Mouse (Mus musculus) heart, embryonic 14.5 days (tissue): ENCODE results near the gene Spdye4c. TPM values are rescaled to one million over a fixed set of nuclear protein-coding genes. Genes with fewer than 3 reads are reported as not detected.

ENCODE experiments used
- ATAC-seq: fragments of 200-750 bp; cut with Nextera tagmentation; 2 replicates; pipeline ENCODE4 v1.8.0; 2017; ENCODE audit warnings: low read depth, moderate TSS enrichment; ENCODE audit not compliant: insufficient number of reproducible peaks, insufficient read depth, low FRiP score
- H3K27ac ChIP-seq, 2 experiments: fragments of 200-500 bp in 1 of 2; fragments of 300-500 bp in 1 of 2; sonication (generic) in 1 of 2; replicated peaks in 1 of 2; 2 replicates each; pipeline ENCODE4 v1.5.1; 2012 to 2014; ENCODE audit warnings: low read depth in 2 of 2, low read length in 2 of 2, control low read depth in 1 of 2, mild to moderate bottlenecking in 1 of 2, mixed read lengths in 1 of 2; ENCODE audit not compliant: control insufficient read depth in 1 of 2, insufficient read depth in 1 of 2
- H3K27me3 ChIP-seq: fragments of 300-500 bp; sonication (generic); 2 replicates; pipeline ENCODE4 v1.6.1; 2014; ENCODE audit warnings: mild to moderate bottlenecking, low read length, control low read depth; ENCODE audit not compliant: control insufficient read depth, insufficient read depth
- H3K36me3 ChIP-seq: fragments of 300-500 bp; sonication (generic); 2 replicates; pipeline ENCODE4 v1.6.1; 2014; ENCODE audit warnings: mild to moderate bottlenecking, control low read depth, low read length, mixed read lengths; ENCODE audit not compliant: control insufficient read depth, insufficient read depth
- H3K4me1 ChIP-seq, 2 experiments: fragments of 200-500 bp in 1 of 2; fragments of 300-500 bp in 1 of 2; sonication (generic) in 1 of 2; 2 replicates each; pipeline ENCODE4 v1.6.1; 2012 to 2014; ENCODE audit warnings: low read length in 2 of 2, control low read depth in 1 of 2, mixed read lengths in 1 of 2; ENCODE audit not compliant: control insufficient read depth in 2 of 2, insufficient read depth in 2 of 2
- H3K4me2 ChIP-seq: fragments of 300-500 bp; sonication (generic); 2 replicates; pipeline ENCODE4 v1.6.1; 2014; ENCODE audit warnings: mild to moderate bottlenecking, low read length
- H3K4me3 ChIP-seq, 2 experiments: fragments of 200-500 bp in 1 of 2; fragments of 300-500 bp in 1 of 2; sonication (generic) in 1 of 2; 2 replicates each; pipeline ENCODE4 v1.5.1; 2012 to 2014; ENCODE audit warnings: low read length in 2 of 2, mild to moderate bottlenecking in 2 of 2, control low read depth in 1 of 2, low read depth in 1 of 2, moderate library complexity in 1 of 2; ENCODE audit not compliant: control insufficient read depth in 1 of 2, insufficient read depth in 1 of 2
- H3K9ac ChIP-seq: fragments of 300-500 bp; sonication (generic); 2 replicates; pipeline ENCODE4 v1.6.1; 2014; ENCODE audit warnings: mild to moderate bottlenecking, low read length
- H3K9me3 ChIP-seq: fragments of 300-500 bp; sonication (generic); 2 replicates; pipeline ENCODE4 v1.6.1; 2016; ENCODE audit warnings: low read length, control low read depth; ENCODE audit not compliant: control insufficient read depth
- WGBS: fragments of 180-500 bp; shearing (Covaris S2); extraction: QIAGEN DNeasy Blood & Tissue Kit; methylation state at CpG from one replicate; pipeline ENCODE4 v1.1.7; 2014; 5-methylcytosine and 5-hydroxymethylcytosine counted together
- polyA plus RNA-seq: library from polyadenylated mRNA; unstranded; fragments of >200 nt; fragmentation: Nextera tagmentation; extraction: Ambion mirVana; gene quantifications from 2 replicates; pipeline ENCODE4 v1.2.1, GENCODE M21; 2014

The Spdye4c gene
- polyA plus RNA-seq, 1 experiment from 2014 or later: not detected

DNA sequence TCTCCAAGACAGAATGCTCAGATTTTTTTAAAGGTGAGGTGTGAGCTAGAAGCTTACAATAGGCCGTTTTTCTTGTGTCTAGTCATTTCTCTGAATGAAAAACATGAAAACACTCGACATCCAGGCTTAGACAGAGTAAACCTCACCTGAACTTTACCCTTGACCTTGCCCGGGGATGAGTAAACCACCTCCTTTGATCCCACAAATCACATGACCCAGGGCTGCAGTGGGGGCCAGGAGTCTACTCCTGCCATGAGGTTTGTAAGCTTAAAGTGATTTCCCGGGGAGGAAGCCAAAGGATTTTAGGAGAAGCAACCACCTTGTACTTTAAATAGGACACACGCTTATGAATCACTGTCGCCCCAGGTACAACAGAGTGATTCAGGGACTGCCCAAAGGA, 23.0 kb upstream of the Spdye4c start:
- Histone ChIP-seq H3K9ac (no peak overlapping the region), H3K4me2 (no peak overlapping the region), H3K27ac (no peak overlapping the region), H3K27me3 (no peaks in the 10 kb centered on the region), H3K36me3 (no peaks in the 10 kb centered on the region), H3K4me1 (peaks cover 5% of the 10 kb centered on the region in 2 experiments; a peak in 3 of 4 replicates), H3K4me3 (no peak overlapping the region), H3K9me3 (0 out of 2 replicates have a peak, but pooled peaks cover 3% of the 10 kb centered on the region)
- ATAC-seq: no peak
- WGBS: 76% methylated on average over 6 of the region's 6 CpGs

DNA sequence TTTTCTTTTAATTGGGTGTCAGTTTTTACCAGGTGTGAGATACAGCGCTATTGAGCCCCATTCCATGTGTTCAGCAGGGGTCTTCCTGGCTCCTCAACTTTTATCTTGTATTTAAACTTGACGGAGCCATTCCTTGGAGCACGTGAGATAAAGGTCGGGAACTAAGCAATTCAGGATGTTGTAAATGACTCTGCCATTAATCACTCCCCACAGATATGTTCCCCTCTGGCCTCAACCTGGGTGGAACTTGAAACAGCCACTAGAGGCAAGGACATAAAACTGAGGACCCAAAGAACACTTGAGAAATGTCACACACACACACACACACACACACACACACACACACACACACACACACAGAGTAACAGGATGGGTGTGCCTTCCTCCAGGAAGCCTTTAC, 22.5 kb upstream of the Spdye4c start:
- Histone ChIP-seq H3K4me1 (peaks cover 5% of the 10 kb centered on the region in 2 experiments; a peak in 3 of 4 replicates), H3K9ac (no peak overlapping the region), H3K27me3 (no peaks in the 10 kb centered on the region), H3K27ac (no peak overlapping the region), H3K9me3 (0 out of 2 replicates have a peak, but pooled peaks cover 3% of the 10 kb centered on the region), H3K4me3 (no peak overlapping the region), H3K4me2 (no peak overlapping the region), H3K36me3 (no peaks in the 10 kb centered on the region)
- 50% methylated on average over 4 of the region's 4 CpGs for WGBS
- no peak for ATAC-seq

DNA sequence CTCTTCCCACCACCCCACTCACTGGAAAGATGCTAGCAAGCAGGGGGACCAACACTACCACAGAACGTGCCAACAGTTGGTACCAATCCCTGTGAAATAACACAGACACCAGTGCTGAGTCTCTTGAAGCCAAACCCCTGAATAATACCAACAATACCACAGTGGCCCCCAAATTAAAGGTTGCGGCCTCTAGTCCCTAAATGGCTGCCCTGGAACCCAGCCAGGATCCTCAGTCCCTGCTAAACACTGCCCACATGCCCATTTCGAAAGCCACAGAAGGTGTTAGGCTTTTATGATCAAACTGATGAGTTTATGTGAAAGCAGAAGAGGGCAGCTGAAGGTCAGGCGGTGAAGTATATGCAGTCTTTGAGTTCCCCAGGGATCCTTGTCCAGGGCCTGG, 20.0 kb upstream of the Spdye4c start:
- Histone ChIP-seq H3K4me3 (no peak overlapping the region), H3K9me3 (0 out of 2 replicates have a peak, but pooled peaks cover 3% of the 10 kb centered on the region), H3K9ac (no peak overlapping the region), H3K4me2 (no peak overlapping the region), H3K4me1 (peaks cover 2% of the 10 kb centered on the region in 2 experiments; a peak in 3 of 4 replicates), H3K27me3 (no peaks in the 10 kb centered on the region), H3K36me3 (no peaks in the 10 kb centered on the region), H3K27ac (no peak overlapping the region)
- ATAC-seq: no peak
- 76% methylated on average over 4 of the region's 4 CpGs for whole genome bisulfite sequencing

DNA sequence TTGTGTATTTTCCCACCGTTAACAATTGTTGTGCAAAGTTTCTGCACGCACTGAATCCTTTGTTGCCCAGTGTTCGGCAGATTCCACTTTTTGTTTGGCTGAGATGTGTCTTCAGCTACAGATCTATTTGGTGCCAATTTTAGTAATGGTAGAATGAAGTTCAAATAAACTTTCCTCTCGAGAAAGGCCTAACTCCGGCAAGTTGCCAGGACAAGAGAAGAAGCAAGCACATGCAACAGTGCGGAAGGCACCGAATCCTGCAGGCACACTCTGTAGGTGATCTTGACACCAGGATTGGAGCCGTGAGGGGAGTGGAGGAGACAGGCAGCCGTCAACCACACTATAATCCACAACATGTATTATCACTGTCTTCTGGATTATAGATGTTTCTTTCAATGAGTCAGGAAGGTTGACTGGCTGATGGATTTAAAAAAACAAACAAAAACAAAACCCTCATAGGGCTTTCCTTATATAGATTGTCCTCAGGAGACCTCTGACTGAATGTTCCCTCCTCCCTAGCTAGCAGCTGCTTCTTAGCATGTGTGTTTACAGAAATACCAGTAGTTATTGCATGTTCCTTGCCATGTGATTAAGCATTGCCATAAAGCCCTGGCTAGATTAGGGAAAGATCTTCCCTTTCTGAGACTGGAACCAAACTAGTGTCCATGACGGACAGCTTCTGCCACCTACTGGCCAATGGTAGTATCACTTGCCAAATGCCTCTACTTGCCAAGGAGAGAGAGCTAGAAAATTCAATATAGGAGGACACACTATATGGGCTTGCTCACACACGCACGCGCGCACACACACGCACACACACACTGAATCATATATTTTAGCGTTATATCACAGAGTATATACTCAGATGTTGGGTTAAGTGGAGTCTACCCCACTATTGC, 18.0 kb upstream of the Spdye4c start:
- Histone ChIP-seq H3K9me3 (0 out of 2 replicates have a peak, but pooled peaks cover 3% of the 10 kb centered on the region), H3K4me1 (no peaks in the 10 kb centered on the region), H3K9ac (no peak overlapping the region), H3K4me3 (no peak overlapping the region), H3K4me2 (no peak overlapping the region), H3K36me3 (no peaks in the 10 kb centered on the region), H3K27me3 (no peaks in the 10 kb centered on the region), H3K27ac (no peak overlapping the region)
- WGBS: 43% methylated on average over 16 of the region's 16 CpGs
- no peak for ATAC-seq

DNA sequence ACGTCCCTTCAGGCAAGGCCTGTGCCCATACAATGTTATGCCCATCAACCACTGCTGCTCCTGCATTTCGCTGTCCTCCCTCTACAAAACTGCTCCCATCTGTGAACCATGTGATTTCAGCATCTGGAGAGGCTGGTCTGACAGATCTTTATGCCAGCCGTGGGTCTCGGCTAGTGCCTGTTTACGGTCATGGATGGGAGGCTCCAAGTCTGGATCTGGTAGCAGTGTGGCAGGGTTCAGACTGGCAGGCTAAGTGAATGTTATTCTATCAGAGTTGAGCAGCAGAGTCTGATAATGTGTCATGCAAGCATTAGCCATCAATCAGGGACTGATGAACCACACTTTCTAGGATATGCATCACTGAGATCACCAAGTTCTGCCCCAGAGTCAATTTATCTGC, 8.1 kb upstream of the Spdye4c start:
- Histone ChIP-seq H3K9ac (no peak overlapping the region), H3K4me1 (no peaks in the 10 kb centered on the region), H3K4me3 (no peak overlapping the region), H3K4me2 (no peak overlapping the region), H3K36me3 (no peaks in the 10 kb centered on the region), H3K27ac (no peak overlapping the region), H3K9me3 (no peaks in the 10 kb centered on the region), H3K27me3 (no peaks in the 10 kb centered on the region)
- WGBS: 79% methylated on average over 5 of the region's 5 CpGs
- no peak for ATAC-seq

DNA sequence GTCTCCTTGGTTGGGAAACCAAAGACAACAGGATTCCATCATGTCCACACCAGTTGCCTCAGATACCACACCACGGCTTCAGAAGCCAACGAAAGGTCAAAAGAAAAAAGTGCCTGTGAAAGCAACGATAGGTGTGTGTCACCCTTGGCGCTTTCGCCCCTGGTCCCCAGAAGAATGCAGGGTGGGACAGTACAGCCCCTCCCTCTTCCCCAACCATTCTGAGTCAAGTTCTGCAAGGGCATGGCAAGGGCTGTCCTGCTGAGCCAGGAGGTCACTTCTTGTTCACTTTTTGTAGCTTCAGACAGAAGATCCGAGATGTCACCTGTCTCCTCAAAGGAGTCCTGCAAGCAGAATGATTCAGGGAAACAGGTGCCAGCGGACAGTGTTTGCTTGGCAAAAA, 1.3 kb downstream of the Spdye4c start:
- Histone ChIP-seq H3K4me3 (no peak overlapping the region), H3K9ac (no peak overlapping the region), H3K9me3 (no peaks in the 10 kb centered on the region), H3K27ac (no peak overlapping the region), H3K4me1 (no peaks in the 10 kb centered on the region), H3K4me2 (no peak overlapping the region), H3K36me3 (no peaks in the 10 kb centered on the region), H3K27me3 (no peaks in the 10 kb centered on the region)
- WGBS: 84% methylated on average over 7 of the region's 7 CpGs
- ATAC-seq: no peak

DNA sequence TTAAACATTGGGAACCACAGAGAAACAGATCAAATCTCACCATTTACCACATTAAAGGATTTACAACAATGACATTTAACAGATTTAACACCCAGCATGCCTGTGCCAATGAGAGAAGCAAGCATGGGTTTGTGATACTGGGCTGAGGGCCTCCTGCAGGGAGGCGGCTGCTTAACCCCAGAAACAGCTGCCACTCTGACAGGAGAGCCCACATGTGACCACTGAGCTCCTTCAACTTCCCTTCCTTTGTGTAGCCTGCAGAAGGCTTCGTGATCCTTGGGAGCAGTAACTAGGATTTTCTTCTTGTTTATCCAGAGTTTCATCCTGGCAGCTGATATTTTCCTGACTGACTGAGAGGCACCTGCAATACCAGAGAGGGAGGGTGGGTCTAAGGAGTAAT, 10.5 kb downstream of the Spdye4c start:
- 33% methylated on average over 2 of the region's 2 CpGs for WGBS
- H3K36me3 ChIP-seq: no peaks in the 10 kb centered on the region
- no peak overlapping the region for H3K27ac ChIP-seq
- 0 out of 2 replicates have a peak, but pooled peaks cover under 1% of the 10 kb centered on the region for H3K9me3 ChIP-seq
- no peak for ATAC-seq
- H3K9ac ChIP-seq: no peak overlapping the region
- no peak overlapping the region for H3K4me2 ChIP-seq
- no peak overlapping the region for H3K4me3 ChIP-seq
- no peaks in the 10 kb centered on the region for H3K4me1 ChIP-seq
- no peaks in the 10 kb centered on the region for H3K27me3 ChIP-seq
